Mouse (Mus musculus) spleen, postnatal 0 days (tissue): ENCODE measurements around the gene Lgals9. TPM values are rescaled to one million over a fixed set of nuclear protein-coding genes. Genes with fewer than 3 reads are reported as not detected.

ENCODE experiments used
- polyA plus RNA-seq: library from polyadenylated mRNA; unstranded; fragments of >200 nt; fragmentation: Nextera tagmentation; extraction: Ambion mirVana; gene quantifications from 2 replicates; pipeline ENCODE4 v1.2.1, GENCODE M21; 2015

Lgals9 gene
- polyA plus RNA-seq = 145 and 175 TPM in 2 replicates

DNA sequence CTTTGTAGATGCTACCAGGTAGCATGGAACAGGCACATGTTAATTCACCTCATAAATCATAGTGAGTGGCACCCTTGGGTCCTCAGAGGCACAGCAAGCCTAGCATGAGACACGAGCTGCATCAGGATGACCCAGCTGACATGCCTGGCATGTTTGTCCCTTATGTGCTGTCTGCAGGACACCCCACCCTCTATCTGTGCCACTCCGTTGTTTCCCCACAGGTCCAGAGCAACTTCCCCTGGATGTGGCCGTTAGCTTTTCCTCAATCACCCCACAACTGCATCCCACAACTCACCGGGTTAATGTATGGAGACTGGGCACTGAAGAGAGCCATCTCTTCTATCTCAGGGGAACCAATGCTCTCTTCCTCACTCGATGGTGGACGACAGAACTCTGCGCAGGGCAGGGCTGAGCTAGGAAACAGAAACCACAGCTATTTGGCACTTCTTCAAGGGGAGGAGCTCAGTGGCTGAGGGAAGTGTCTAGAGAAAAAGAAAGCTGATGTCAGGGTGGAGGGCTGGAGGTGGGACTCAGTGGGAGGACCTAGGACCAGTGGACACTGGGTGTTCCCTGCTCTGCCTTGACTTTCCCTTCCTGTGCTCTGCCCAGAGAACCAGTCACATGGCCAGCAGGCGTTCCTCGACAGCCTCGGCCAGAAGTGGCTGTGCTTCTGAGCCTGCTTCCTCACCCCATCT, at the start of gene Lgals9:
Lgals9 (minus strand) TSS at position 464 of the 695 bp plus-strand sequence.

GRCm38 (mm10) chr11:78920411-78920939, 64.3 kb downstream of the Lgals9 start, which contains the start of gene Nos2:
Nos2 (plus strand) TSS chr11:78920787.

Other genes with a start within 250 kb of the Lgals9 start
- 26.1 and 29.7 TPM in 2 replicates for gene Ccnq, start 233.2 kb downstream of the Lgals9 start, polyA plus RNA-seq
- 28.7 and 31.8 TPM in 2 replicates for gene Lyrm9, start 158.4 kb downstream of the Lgals9 start, polyA plus RNA-seq
- gene Nos2, start 64.2 kb downstream of the Lgals9 start, polyA plus RNA-seq = 0.48 and 0.51 TPM in 2 replicates
- gene Ksr1, start 161.5 kb upstream of the Lgals9 start, polyA plus RNA-seq = 2.5 and 2.8 TPM in 2 replicates